Mouse (Mus musculus): ENCODE data around the gene Utrn. TPM values are rescaled to one million over a fixed set of nuclear protein-coding genes. Genes with fewer than 3 reads are reported as not detected.

The Utrn gene
- polyA plus RNA-seq, 1 experiment = 13.9 TPM

GRCm38 (mm10) chr10:12858017-12858416 is 11.1 kb downstream of the Utrn start:
- Histone ChIP-seq H3K4me2 (ENCODE audit: low read depth) (peak overlapping the region; percentile 38), H3K36me3 (ENCODE audit: control insufficient read depth, insufficient read depth) (peaks cover 24% of the 10 kb centered on the region), H3K27me3 (ENCODE audit: control insufficient read depth, insufficient read depth, insufficient read length) (no peaks in the 10 kb centered on the region), H3ac (ENCODE audit: control insufficient read depth, insufficient read length) (no peak overlapping the region), H3K4me3 (no peak overlapping the region), H3K79me2 (ENCODE audit: control insufficient read depth, insufficient read depth) (peaks cover 99% of the 10 kb centered on the region)
- TF ChIP-seq MYOD1 (IDR thresholded peaks at IDR 0.05; ENCODE audit: control insufficient read depth in 1 of 3, insufficient read length in 2 of 3, low read depth in 2 of 3) (no peak), CEBPB (IDR thresholded peaks at IDR 0.05; ENCODE audit: insufficient read depth, poor library complexity, severe bottlenecking) (peak; percentile 72; the same call in 1 of the 2 replicates), TCF3 (IDR thresholded peaks at IDR 0.05; ENCODE audit: insufficient read length, low read depth) (no peak), USF1 (IDR thresholded peaks at IDR 0.05; ENCODE audit: low read depth) (no peak), TCF12 (IDR thresholded peaks at IDR 0.05; ENCODE audit: insufficient read depth, poor library complexity, severe bottlenecking) (no peak)

GRCm38 (mm10) chr10:12854298-12854697 is 14.9 kb downstream of the Utrn start:
- Histone ChIP-seq H3K4me2 (ENCODE audit: low read depth) (no peak overlapping the region), H3K4me3 (no peak overlapping the region), H3K36me3 (ENCODE audit: control insufficient read depth, insufficient read depth) (peaks cover 3% of the 10 kb centered on the region), H3K27me3 (ENCODE audit: control insufficient read depth, insufficient read depth, insufficient read length) (no peaks in the 10 kb centered on the region), H3K79me2 (ENCODE audit: control insufficient read depth, insufficient read depth) (peaks cover 99% of the 10 kb centered on the region), H3ac (ENCODE audit: control insufficient read depth, insufficient read length) (no peak overlapping the region)
- TF ChIP-seq USF1 (IDR thresholded peaks at IDR 0.05; ENCODE audit: low read depth) (no peak), TCF3 (IDR thresholded peaks at IDR 0.05; ENCODE audit: insufficient read length, low read depth) (no peak), MAX (IDR thresholded peaks at IDR 0.05; ENCODE audit: low read depth) (no peak)

GRCm38 (mm10) chr10:12853776-12854175 is 15.4 kb downstream of the Utrn start:
- Histone ChIP-seq H3ac (ENCODE audit: control insufficient read depth, insufficient read length) (no peak overlapping the region), H3K4me3 (no peak overlapping the region), H3K36me3 (ENCODE audit: control insufficient read depth, insufficient read depth) (no peaks in the 10 kb centered on the region), H3K27me3 (ENCODE audit: control insufficient read depth, insufficient read depth, insufficient read length) (no peaks in the 10 kb centered on the region), H3K4me2 (ENCODE audit: low read depth) (no peak overlapping the region), H3K79me2 (ENCODE audit: control insufficient read depth, insufficient read depth) (peaks cover 99% of the 10 kb centered on the region)
- no peak for TF ChIP-seq MYOG (IDR thresholded peaks at IDR 0.05; ENCODE audit: control insufficient read depth in 1 of 3, insufficient read depth in 1 of 3, insufficient read length in 2 of 3, low read depth in 2 of 3)
- TF ChIP-seq POLR2A (IDR thresholded peaks at IDR 0.05; ENCODE audit: insufficient read length, low read depth) = no peak
- TF ChIP-seq SRF (IDR thresholded peaks at IDR 0.05; ENCODE audit: control insufficient read depth, insufficient read length, low read depth) = no peak
- no peak for TF ChIP-seq MYOD1 (IDR thresholded peaks at IDR 0.05; ENCODE audit: control insufficient read depth in 1 of 3, insufficient read length in 2 of 3, low read depth in 2 of 3)
- no peak for TF ChIP-seq CEBPB (IDR thresholded peaks at IDR 0.05; ENCODE audit: insufficient read depth, poor library complexity, severe bottlenecking)
- no peak for TF ChIP-seq REST (IDR thresholded peaks at IDR 0.05; ENCODE audit: insufficient read depth, insufficient read length)
- TF ChIP-seq TCF12 (IDR thresholded peaks at IDR 0.05; ENCODE audit: insufficient read depth, poor library complexity, severe bottlenecking) = no peak
- no peak for TF ChIP-seq POLR2AphosphoS2 (IDR thresholded peaks at IDR 0.05; ENCODE audit: insufficient read length, low read depth)

- Histone ChIP-seq H3K27me3 (ENCODE audit: control insufficient read depth, insufficient read depth, insufficient read length) (no peaks in the 10 kb centered on the region), H3K36me3 (ENCODE audit: control insufficient read depth, insufficient read depth) (no peaks in the 10 kb centered on the region), H3K4me2 (ENCODE audit: low read depth) (no peak overlapping the region), H3K79me2 (ENCODE audit: control insufficient read depth, insufficient read depth) (peaks cover 99% of the 10 kb centered on the region), H3K4me3 (no peak overlapping the region), H3ac (ENCODE audit: control insufficient read depth, insufficient read length) (no peak overlapping the region)
- no peak for TF ChIP-seq SRF (IDR thresholded peaks at IDR 0.05; ENCODE audit: control insufficient read depth, insufficient read length, low read depth)
- TF ChIP-seq CEBPB (IDR thresholded peaks at IDR 0.05; ENCODE audit: insufficient read depth, poor library complexity, severe bottlenecking) = no peak
- no peak for TF ChIP-seq USF1 (IDR thresholded peaks at IDR 0.05; ENCODE audit: low read depth)
- TF ChIP-seq MYOG (IDR thresholded peaks at IDR 0.05; ENCODE audit: control insufficient read depth in 1 of 3, insufficient read depth in 1 of 3, insufficient read length in 2 of 3, low read depth in 2 of 3) = no peak
- no peak for TF ChIP-seq POLR2A (IDR thresholded peaks at IDR 0.05; ENCODE audit: insufficient read length, low read depth)
- no peak for TF ChIP-seq MAX (IDR thresholded peaks at IDR 0.05; ENCODE audit: low read depth)
- TF ChIP-seq REST (IDR thresholded peaks at IDR 0.05; ENCODE audit: insufficient read depth, insufficient read length) = no peak
- TF ChIP-seq POLR2AphosphoS2 (IDR thresholded peaks at IDR 0.05; ENCODE audit: insufficient read length, low read depth) = no peak
- TF ChIP-seq TCF3 (IDR thresholded peaks at IDR 0.05; ENCODE audit: insufficient read length, low read depth) = no peak
- no peak for TF ChIP-seq MYOD1 (IDR thresholded peaks at IDR 0.05; ENCODE audit: control insufficient read depth in 1 of 3, insufficient read length in 2 of 3, low read depth in 2 of 3)
- no peak for TF ChIP-seq E2F4 (IDR thresholded peaks at IDR 0.05; ENCODE audit: insufficient read depth)
- TF ChIP-seq TCF12 (IDR thresholded peaks at IDR 0.05; ENCODE audit: insufficient read depth, poor library complexity, severe bottlenecking) = no peak
Observed at GRCm38 (mm10) chr10:12853196-12853620, 16.0 kb downstream of the Utrn start.

GRCm38 (mm10) chr10:12852416-12853195 is 16.6 kb downstream of the Utrn start:
- no peak overlapping the region for H3K4me2 ChIP-seq (ENCODE audit: low read depth)
- TF ChIP-seq USF1 (IDR thresholded peaks at IDR 0.05; ENCODE audit: low read depth) = no peak
- TF ChIP-seq POLR2AphosphoS2 (IDR thresholded peaks at IDR 0.05; ENCODE audit: insufficient read length, low read depth) = no peak
- TF ChIP-seq CEBPB (IDR thresholded peaks at IDR 0.05; ENCODE audit: insufficient read depth, poor library complexity, severe bottlenecking) = no peak
- no peak for TF ChIP-seq MYOD1 (IDR thresholded peaks at IDR 0.05; ENCODE audit: control insufficient read depth in 1 of 3, insufficient read length in 2 of 3, low read depth in 2 of 3)
- TF ChIP-seq SRF (IDR thresholded peaks at IDR 0.05; ENCODE audit: control insufficient read depth, insufficient read length, low read depth) = no peak
- no peak for TF ChIP-seq MAX (IDR thresholded peaks at IDR 0.05; ENCODE audit: low read depth)
- no peak for TF ChIP-seq POLR2A (IDR thresholded peaks at IDR 0.05; ENCODE audit: insufficient read length, low read depth)
- TF ChIP-seq REST (IDR thresholded peaks at IDR 0.05; ENCODE audit: insufficient read depth, insufficient read length) = no peak
- no peak for TF ChIP-seq TCF3 (IDR thresholded peaks at IDR 0.05; ENCODE audit: insufficient read length, low read depth)
- TF ChIP-seq MYOG (IDR thresholded peaks at IDR 0.05; ENCODE audit: control insufficient read depth in 1 of 3, insufficient read depth in 1 of 3, insufficient read length in 2 of 3, low read depth in 2 of 3) = no peak
- no peak for TF ChIP-seq E2F4 (IDR thresholded peaks at IDR 0.05; ENCODE audit: insufficient read depth)
- no peak for TF ChIP-seq TCF12 (IDR thresholded peaks at IDR 0.05; ENCODE audit: insufficient read depth, poor library complexity, severe bottlenecking)
- H3K79me2 ChIP-seq (ENCODE audit: control insufficient read depth, insufficient read depth) = peaks cover 100% of the 10 kb centered on the region
- no peak overlapping the region for H3K4me3 ChIP-seq
- H3K27me3 ChIP-seq (ENCODE audit: control insufficient read depth, insufficient read depth, insufficient read length) = no peaks in the 10 kb centered on the region
- no peaks in the 10 kb centered on the region for H3K36me3 ChIP-seq (ENCODE audit: control insufficient read depth, insufficient read depth)
- H3ac ChIP-seq (ENCODE audit: control insufficient read depth, insufficient read length) = no peak overlapping the region

Measured in myocyte (in vitro differentiated cells).